Mouse (Mus musculus) fibroblast of lung, adult 2 months (primary cell): ENCODE results near the gene Akap6.

Experiments
- DNase-seq: peaks from one replicate; pipeline ENCODE4 v3.0.0-alpha.2; 2011; ENCODE audit warnings: low read depth

The Akap6 gene

GRCm38 (mm10) chr12:52910345-52910744, 211.2 kb downstream of the Akap6 start:
- no peak for DNase-seq

GRCm38 (mm10) chr12:52910819-52911218, 211.6 kb downstream of the Akap6 start:
- no peak for DNase-seq

GRCm38 (mm10) chr12:52918939-52919338, 219.8 kb downstream of the Akap6 start:
- peak; percentile 9 for DNase-seq

GRCm38 (mm10) chr12:52922510-52922909, 223.3 kb downstream of the Akap6 start:
- no peak for DNase-seq

- DNase-seq = no peak
Measured at GRCm38 (mm10) chr12:52925448-52925847, 226.3 kb downstream of the Akap6 start.

GRCm38 (mm10) chr12:52933832-52934231, 234.6 kb downstream of the Akap6 start:
- no peak for DNase-seq

GRCm38 (mm10) chr12:52934989-52935388, 235.8 kb downstream of the Akap6 start:
- DNase-seq = no peak

GRCm38 (mm10) chr12:52938786-52939185, 239.6 kb downstream of the Akap6 start:
- no peak for DNase-seq

- no peak for DNase-seq
Measured at GRCm38 (mm10) chr12:52939324-52939946, 240.3 kb downstream of the Akap6 start.

- no peak for DNase-seq
Measured at GRCm38 (mm10) chr12:52941941-52942340, 242.8 kb downstream of the Akap6 start.

GRCm38 (mm10) chr12:52944274-52944673, 245.1 kb downstream of the Akap6 start:
- DNase-seq = no peak

GRCm38 (mm10) chr12:52944949-52945348, 245.8 kb downstream of the Akap6 start:
- no peak for DNase-seq

- peak; percentile 69 for DNase-seq
Measured at GRCm38 (mm10) chr12:52950660-52951059, 251.5 kb downstream of the Akap6 start.

GRCm38 (mm10) chr12:52957587-52957986, 258.4 kb downstream of the Akap6 start:
- DNase-seq = no peak

- no peak for DNase-seq
Measured at GRCm38 (mm10) chr12:52957994-52958393, 258.8 kb downstream of the Akap6 start.

- DNase-seq = no peak
Measured at GRCm38 (mm10) chr12:52991745-52992144, 292.6 kb downstream of the Akap6 start.

- no peak for DNase-seq
Measured at GRCm38 (mm10) chr12:53012336-53012735, 313.2 kb downstream of the Akap6 start.

- no peak for DNase-seq
Measured at GRCm38 (mm10) chr12:53014539-53014938, 315.4 kb downstream of the Akap6 start.

- no peak for DNase-seq
Measured at GRCm38 (mm10) chr12:53024575-53025246, 325.5 kb downstream of the Akap6 start.

GRCm38 (mm10) chr12:53027308-53027707, 328.1 kb downstream of the Akap6 start:
- no peak for DNase-seq

GRCm38 (mm10) chr12:53028926-53029325, 329.7 kb downstream of the Akap6 start:
- no peak for DNase-seq

- no peak for DNase-seq
Measured at GRCm38 (mm10) chr12:53029910-53030309, 330.7 kb downstream of the Akap6 start.

GRCm38 (mm10) chr12:53032762-53033161, 333.6 kb downstream of the Akap6 start:
- no peak for DNase-seq

- peak; percentile 53 for DNase-seq
Measured at GRCm38 (mm10) chr12:53033404-53033913, 334.3 kb downstream of the Akap6 start.
